Mouse (Mus musculus): ENCODE data around the gene Ldb2. TPM values are rescaled to one million over a fixed set of nuclear protein-coding genes. Genes with fewer than 3 reads are reported as not detected.
A peak's percentile ranks its signal among the peaks of the same experiment; 100 is the strongest.

Ldb2 gene
- polyA plus RNA-seq, 1 experiment from 2014 or later: 12.0 TPM

DNA sequence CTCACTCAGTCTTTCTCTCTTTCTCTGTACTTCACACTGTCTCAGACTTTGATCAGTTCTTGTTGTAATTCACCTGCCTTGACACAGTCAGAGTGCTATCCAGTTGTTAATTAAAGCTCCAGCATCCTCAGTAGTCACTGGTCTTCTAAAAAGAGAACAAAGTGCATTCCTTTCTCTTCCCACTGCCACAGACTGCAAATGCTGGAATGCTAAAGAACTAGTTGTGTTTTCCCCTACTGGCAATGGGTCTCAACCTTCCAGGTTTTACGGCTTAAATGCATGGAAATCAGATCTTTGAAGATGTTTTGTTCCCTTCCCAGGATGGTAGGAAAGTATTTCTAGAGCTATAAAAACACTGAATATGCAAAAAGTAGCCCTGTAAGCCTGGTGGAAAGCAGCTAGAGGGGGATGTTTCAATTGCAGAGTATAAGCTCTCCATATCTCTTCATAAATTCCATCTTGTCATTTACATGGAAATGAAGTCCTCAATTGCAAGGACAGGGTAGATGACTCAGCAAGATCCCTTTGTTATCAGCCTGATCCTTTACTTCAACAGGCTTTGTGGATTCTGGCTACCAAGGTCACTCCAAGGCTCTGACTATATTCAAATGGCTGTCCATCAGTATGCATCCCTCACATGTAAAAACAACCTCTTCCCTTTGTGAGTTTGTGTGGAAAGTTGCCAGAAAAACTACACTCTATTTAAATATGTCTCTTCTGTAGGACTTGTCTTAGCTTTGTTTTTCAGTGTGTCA is 45.1 kb downstream of the Ldb2 start:
- TF ChIP-seq CTCF (IDR thresholded peaks at IDR 0.05; ENCODE audit: low read depth): peak; percentile 23; the same call in 1 of the 2 replicates
- no peak overlapping the region for H3K27ac ChIP-seq (ENCODE audit: low read depth, low read length)
- no peak overlapping the region for H3K9ac ChIP-seq (ENCODE audit: low read depth, low read length)
- no peaks in the 10 kb centered on the region for H3K9me3 ChIP-seq (ENCODE audit: control insufficient read depth)
- 71% methylated on average over 1 of the region's 1 CpGs for WGBS
- no peak overlapping the region for H3K4me3 ChIP-seq (ENCODE audit: low read depth, low read length)
- no peaks in the 10 kb centered on the region for H3K36me3 ChIP-seq (ENCODE audit: control insufficient read depth, insufficient read depth)
- no peak for ATAC-seq
- H3K27me3 ChIP-seq (replicated peaks; ENCODE audit: control insufficient read depth, insufficient read depth, low read length): no peaks in the 10 kb centered on the region
- H3K4me1 ChIP-seq (replicated peaks; ENCODE audit: control insufficient read depth, insufficient read depth, low read length): no peaks in the 10 kb centered on the region
- H3K4me2 ChIP-seq (replicated peaks; ENCODE audit: low read depth): no peak overlapping the region

- Histone ChIP-seq H3K9me3 (ENCODE audit: control insufficient read depth) (no peaks in the 10 kb centered on the region), H3K36me3 (ENCODE audit: control insufficient read depth, insufficient read depth) (no peaks in the 10 kb centered on the region), H3K4me2 (replicated peaks; ENCODE audit: low read depth) (no peak overlapping the region), H3K9ac (ENCODE audit: low read depth, low read length) (no peak overlapping the region), H3K4me3 (ENCODE audit: low read depth, low read length) (no peak overlapping the region), H3K27ac (ENCODE audit: low read depth, low read length) (no peak overlapping the region), H3K4me1 (replicated peaks; ENCODE audit: control insufficient read depth, insufficient read depth, low read length) (no peaks in the 10 kb centered on the region), H3K27me3 (replicated peaks; ENCODE audit: control insufficient read depth, insufficient read depth, low read length) (no peaks in the 10 kb centered on the region)
- no peak for TF ChIP-seq CTCF (IDR thresholded peaks at IDR 0.05; ENCODE audit: low read depth)
- WGBS: 86% methylated on average over 1 of the region's 1 CpGs
- no peak for ATAC-seq
Measured at GRCm38 (mm10) chr5:44745706-44746105, 53.8 kb downstream of the Ldb2 start.

- Histone ChIP-seq H3K27me3 (replicated peaks; ENCODE audit: control insufficient read depth, insufficient read depth, low read length) (no peaks in the 10 kb centered on the region), H3K36me3 (ENCODE audit: control insufficient read depth, insufficient read depth) (no peaks in the 10 kb centered on the region), H3K27ac (ENCODE audit: low read depth, low read length) (no peak overlapping the region), H3K9me3 (ENCODE audit: control insufficient read depth) (no peaks in the 10 kb centered on the region), H3K4me2 (replicated peaks; ENCODE audit: low read depth) (no peak overlapping the region), H3K4me1 (replicated peaks; ENCODE audit: control insufficient read depth, insufficient read depth, low read length) (no peaks in the 10 kb centered on the region), H3K9ac (ENCODE audit: low read depth, low read length) (no peak overlapping the region), H3K4me3 (ENCODE audit: low read depth, low read length) (no peak overlapping the region)
- ATAC-seq: no peak
- no peak for TF ChIP-seq CTCF (IDR thresholded peaks at IDR 0.05; ENCODE audit: low read depth)
- 80% methylated on average over 3 of the region's 3 CpGs for WGBS
Measured at GRCm38 (mm10) chr5:44736366-44736765, 63.1 kb downstream of the Ldb2 start.

GRCm38 (mm10) chr5:44734131-44734723 is 65.3 kb downstream of the Ldb2 start:
- no peaks in the 10 kb centered on the region for H3K27me3 ChIP-seq (replicated peaks; ENCODE audit: control insufficient read depth, insufficient read depth, low read length)
- no peaks in the 10 kb centered on the region for H3K9me3 ChIP-seq (ENCODE audit: control insufficient read depth)
- H3K4me3 ChIP-seq (ENCODE audit: low read depth, low read length): no peak overlapping the region
- no peak overlapping the region for H3K9ac ChIP-seq (ENCODE audit: low read depth, low read length)
- H3K4me2 ChIP-seq (replicated peaks; ENCODE audit: low read depth): no peak overlapping the region
- H3K27ac ChIP-seq (ENCODE audit: low read depth, low read length): no peak overlapping the region
- TF ChIP-seq CTCF (IDR thresholded peaks at IDR 0.05; ENCODE audit: low read depth): no peak
- ATAC-seq: no peak
- WGBS: 89% methylated on average over 3 of the region's 3 CpGs
- no peaks in the 10 kb centered on the region for H3K4me1 ChIP-seq (replicated peaks; ENCODE audit: control insufficient read depth, insufficient read depth, low read length)
- no peaks in the 10 kb centered on the region for H3K36me3 ChIP-seq (ENCODE audit: control insufficient read depth, insufficient read depth)

- Histone ChIP-seq H3K9me3 (ENCODE audit: control insufficient read depth) (no peaks in the 10 kb centered on the region), H3K27me3 (replicated peaks; ENCODE audit: control insufficient read depth, insufficient read depth, low read length) (no peaks in the 10 kb centered on the region), H3K9ac (ENCODE audit: low read depth, low read length) (no peak overlapping the region), H3K4me3 (ENCODE audit: low read depth, low read length) (no peak overlapping the region), H3K27ac (ENCODE audit: low read depth, low read length) (no peak overlapping the region), H3K36me3 (ENCODE audit: control insufficient read depth, insufficient read depth) (no peaks in the 10 kb centered on the region), H3K4me1 (replicated peaks; ENCODE audit: control insufficient read depth, insufficient read depth, low read length) (no peaks in the 10 kb centered on the region), H3K4me2 (replicated peaks; ENCODE audit: low read depth) (no peak overlapping the region)
- ATAC-seq: no peak
- 58% methylated on average over 8 of the region's 8 CpGs for WGBS
- TF ChIP-seq CTCF (IDR thresholded peaks at IDR 0.05; ENCODE audit: low read depth): no peak
Measured at GRCm38 (mm10) chr5:44729646-44730310, 69.7 kb downstream of the Ldb2 start.

- H3K4me2 ChIP-seq (replicated peaks; ENCODE audit: low read depth): no peak overlapping the region
- no peak for TF ChIP-seq CTCF (IDR thresholded peaks at IDR 0.05; ENCODE audit: low read depth)
- no peaks in the 10 kb centered on the region for H3K36me3 ChIP-seq (ENCODE audit: control insufficient read depth, insufficient read depth)
- no peak overlapping the region for H3K4me3 ChIP-seq (ENCODE audit: low read depth, low read length)
- ATAC-seq: no peak
- WGBS: 91% methylated on average over 11 of the region's 11 CpGs
- H3K4me1 ChIP-seq (replicated peaks; ENCODE audit: control insufficient read depth, insufficient read depth, low read length): no peaks in the 10 kb centered on the region
- H3K27ac ChIP-seq (ENCODE audit: low read depth, low read length): no peak overlapping the region
- no peak overlapping the region for H3K9ac ChIP-seq (ENCODE audit: low read depth, low read length)
- H3K27me3 ChIP-seq (replicated peaks; ENCODE audit: control insufficient read depth, insufficient read depth, low read length): no peaks in the 10 kb centered on the region
- no peaks in the 10 kb centered on the region for H3K9me3 ChIP-seq (ENCODE audit: control insufficient read depth)
Measured at GRCm38 (mm10) chr5:44727995-44728394, 71.5 kb downstream of the Ldb2 start.

Measured in intestine, postnatal 0 days (tissue).